Mouse (Mus musculus): ENCODE measurements around the gene Ptprc. TPM values are rescaled to one million over a fixed set of nuclear protein-coding genes. Genes with fewer than 3 reads are reported as not detected.

Gene Ptprc
- polyA plus RNA-seq, 1 experiment from 2014 or later = 6.5 TPM

DNA sequence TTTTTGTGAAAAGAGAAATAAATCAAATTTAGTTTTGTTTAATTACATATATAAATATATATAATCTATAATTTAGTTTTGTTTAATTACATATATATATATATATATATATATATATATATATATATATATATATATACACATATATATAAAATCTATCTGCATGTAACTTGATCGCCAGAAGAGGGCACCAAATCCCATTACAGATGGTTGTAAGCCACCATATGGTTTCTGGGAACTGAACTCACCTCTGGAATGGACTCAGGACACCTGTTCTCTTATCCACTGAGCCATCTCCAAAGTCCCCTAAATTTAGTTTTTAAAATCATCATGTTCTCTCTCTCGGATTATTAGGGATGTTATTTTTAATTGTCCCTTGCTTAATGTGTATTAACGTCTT lies 51.6 kb downstream of the Ptprc start:
- no peak overlapping the region for H3K4me3 ChIP-seq (replicated peaks; ENCODE audit: low read length)
- H3K4me1 ChIP-seq (ENCODE audit: control insufficient read depth, insufficient read depth, low read length) = no peaks in the 10 kb centered on the region
- H3K36me3 ChIP-seq (ENCODE audit: control insufficient read depth, insufficient read depth, low read length) = no peaks in the 10 kb centered on the region
- ATAC-seq (ENCODE audit: insufficient read depth, low FRiP score) = no peak
- no peaks in the 10 kb centered on the region for H3K9me3 ChIP-seq (replicated peaks; ENCODE audit: control insufficient read depth, low read length)
- no peak overlapping the region for H3K27ac ChIP-seq (ENCODE audit: low read length)
- no peak overlapping the region for H3K9ac ChIP-seq (ENCODE audit: low read length)
- H3K27me3 ChIP-seq (ENCODE audit: control insufficient read depth, insufficient read depth, low read length) = no peaks in the 10 kb centered on the region
- H3K4me2 ChIP-seq (ENCODE audit: low read depth, low read length) = no peak overlapping the region
- WGBS = 41% methylated on average over 3 of the region's 3 CpGs

DNA sequence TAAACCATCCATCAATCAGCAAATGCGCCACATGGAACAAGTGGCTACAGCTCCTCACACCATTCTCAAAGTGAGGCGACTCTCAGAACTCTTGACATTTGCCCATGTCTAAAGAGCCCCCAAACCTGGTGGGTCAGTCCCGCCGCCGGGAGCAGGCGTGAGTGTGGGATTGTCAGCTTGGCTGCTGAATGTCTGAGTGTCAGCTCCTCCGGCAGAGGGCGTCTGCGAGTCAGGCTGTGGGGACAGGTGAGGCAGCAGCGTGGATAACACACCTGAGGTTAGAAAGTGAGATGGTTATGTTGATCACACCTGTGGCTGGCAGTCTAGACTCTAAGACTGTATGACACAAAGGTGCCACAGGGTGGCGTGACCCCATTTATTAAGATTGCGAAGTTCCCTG lies 55.6 kb downstream of the Ptprc start:
- Histone ChIP-seq H3K9ac (ENCODE audit: low read length) (no peak overlapping the region), H3K27ac (ENCODE audit: low read length) (no peak overlapping the region), H3K4me1 (ENCODE audit: control insufficient read depth, insufficient read depth, low read length) (no peaks in the 10 kb centered on the region), H3K27me3 (ENCODE audit: control insufficient read depth, insufficient read depth, low read length) (no peaks in the 10 kb centered on the region), H3K4me2 (ENCODE audit: low read depth, low read length) (no peak overlapping the region), H3K9me3 (replicated peaks; ENCODE audit: control insufficient read depth, low read length) (no peaks in the 10 kb centered on the region), H3K4me3 (replicated peaks; ENCODE audit: low read length) (no peak overlapping the region), H3K36me3 (ENCODE audit: control insufficient read depth, insufficient read depth, low read length) (no peaks in the 10 kb centered on the region)
- WGBS = 57% methylated on average over 12 of the region's 12 CpGs
- no peak for ATAC-seq (ENCODE audit: insufficient read depth, low FRiP score)

DNA sequence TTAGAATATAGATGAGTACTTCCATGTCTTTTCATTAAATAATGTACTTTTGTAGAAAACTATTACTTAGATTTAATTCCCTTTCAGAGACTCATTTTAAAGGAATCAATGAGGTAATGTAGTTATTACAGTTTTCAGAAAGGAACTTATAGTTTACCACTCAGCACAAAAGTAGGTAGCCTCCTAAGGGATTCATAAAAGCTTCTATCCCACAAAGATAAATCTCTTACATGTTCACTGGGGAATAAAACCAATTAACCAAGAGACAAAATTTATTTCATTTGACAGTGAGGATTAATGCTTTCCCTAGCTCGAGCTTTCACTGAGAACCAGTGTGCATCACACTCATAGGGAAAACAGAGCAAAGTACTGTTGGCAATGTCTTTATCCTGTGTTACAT lies 82.3 kb downstream of the Ptprc start:
- WGBS = 62% methylated on average over 1 of the region's 1 CpGs
- no peaks in the 10 kb centered on the region for H3K27me3 ChIP-seq (ENCODE audit: control insufficient read depth, insufficient read depth, low read length)
- no peak for ATAC-seq (ENCODE audit: insufficient read depth, low FRiP score)
- H3K27ac ChIP-seq (ENCODE audit: low read length) = no peak overlapping the region
- H3K4me3 ChIP-seq (replicated peaks; ENCODE audit: low read length) = no peak overlapping the region
- no peaks in the 10 kb centered on the region for H3K4me1 ChIP-seq (ENCODE audit: control insufficient read depth, insufficient read depth, low read length)
- no peaks in the 10 kb centered on the region for H3K9me3 ChIP-seq (replicated peaks; ENCODE audit: control insufficient read depth, low read length)
- no peak overlapping the region for H3K4me2 ChIP-seq (ENCODE audit: low read depth, low read length)
- no peak overlapping the region for H3K9ac ChIP-seq (ENCODE audit: low read length)
- no peaks in the 10 kb centered on the region for H3K36me3 ChIP-seq (ENCODE audit: control insufficient read depth, insufficient read depth, low read length)

DNA sequence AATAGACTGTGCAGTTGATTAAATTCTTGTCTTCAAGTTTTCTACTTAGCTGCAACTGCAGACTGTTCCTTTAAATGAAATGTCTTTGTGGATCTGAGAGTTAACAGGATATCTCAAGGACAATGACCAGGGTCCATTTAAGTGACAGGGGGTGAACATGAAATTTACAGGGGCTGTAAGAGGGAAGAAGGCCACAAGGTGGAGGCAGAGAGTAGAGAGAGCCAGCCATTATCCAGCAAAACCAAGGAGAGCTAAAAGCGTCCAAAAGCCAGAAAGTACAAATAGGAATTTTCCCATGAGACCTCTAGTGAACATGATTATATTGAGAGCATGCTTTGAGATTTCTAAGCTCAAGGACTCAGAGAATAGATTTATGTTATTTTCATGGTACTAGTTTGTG lies 89.7 kb downstream of the Ptprc start:
- H3K4me2 ChIP-seq (ENCODE audit: low read depth, low read length) = no peak overlapping the region
- no peak for ATAC-seq (ENCODE audit: insufficient read depth, low FRiP score)
- WGBS = 6% methylated on average over 1 of the region's 1 CpGs
- no peak overlapping the region for H3K9ac ChIP-seq (ENCODE audit: low read length)
- no peak overlapping the region for H3K27ac ChIP-seq (ENCODE audit: low read length)
- no peak overlapping the region for H3K4me3 ChIP-seq (replicated peaks; ENCODE audit: low read length)
- no peaks in the 10 kb centered on the region for H3K36me3 ChIP-seq (ENCODE audit: control insufficient read depth, insufficient read depth, low read length)
- H3K9me3 ChIP-seq (replicated peaks; ENCODE audit: control insufficient read depth, low read length) = no peaks in the 10 kb centered on the region
- H3K4me1 ChIP-seq (ENCODE audit: control insufficient read depth, insufficient read depth, low read length) = no peaks in the 10 kb centered on the region
- no peaks in the 10 kb centered on the region for H3K27me3 ChIP-seq (ENCODE audit: control insufficient read depth, insufficient read depth, low read length)

DNA sequence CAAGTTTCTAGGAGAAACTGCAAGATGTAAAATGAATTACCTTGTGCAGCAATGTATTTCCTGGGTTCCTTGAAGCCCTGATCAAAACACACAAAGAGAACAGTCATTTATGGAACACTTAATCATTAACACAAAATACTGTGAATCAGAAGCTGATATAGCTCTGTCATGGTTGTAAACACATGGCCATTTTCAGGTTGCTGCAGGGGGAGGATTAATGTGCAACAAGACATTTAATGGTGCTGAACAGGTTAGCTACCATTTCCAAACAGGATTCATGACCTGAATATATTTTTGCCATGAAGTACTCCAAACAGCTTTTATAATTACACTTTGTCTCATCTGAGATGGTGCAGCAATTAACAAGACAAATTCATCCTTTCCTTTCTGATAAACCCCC lies 91.8 kb downstream of the Ptprc start:
- Histone ChIP-seq H3K27ac (ENCODE audit: low read length) (no peak overlapping the region), H3K4me3 (replicated peaks; ENCODE audit: low read length) (no peak overlapping the region), H3K36me3 (ENCODE audit: control insufficient read depth, insufficient read depth, low read length) (no peaks in the 10 kb centered on the region), H3K27me3 (ENCODE audit: control insufficient read depth, insufficient read depth, low read length) (no peaks in the 10 kb centered on the region), H3K9ac (ENCODE audit: low read length) (no peak overlapping the region), H3K9me3 (replicated peaks; ENCODE audit: control insufficient read depth, low read length) (no peaks in the 10 kb centered on the region), H3K4me1 (ENCODE audit: control insufficient read depth, insufficient read depth, low read length) (no peaks in the 10 kb centered on the region), H3K4me2 (ENCODE audit: low read depth, low read length) (no peak overlapping the region)
- ATAC-seq (ENCODE audit: insufficient read depth, low FRiP score) = no peak

DNA sequence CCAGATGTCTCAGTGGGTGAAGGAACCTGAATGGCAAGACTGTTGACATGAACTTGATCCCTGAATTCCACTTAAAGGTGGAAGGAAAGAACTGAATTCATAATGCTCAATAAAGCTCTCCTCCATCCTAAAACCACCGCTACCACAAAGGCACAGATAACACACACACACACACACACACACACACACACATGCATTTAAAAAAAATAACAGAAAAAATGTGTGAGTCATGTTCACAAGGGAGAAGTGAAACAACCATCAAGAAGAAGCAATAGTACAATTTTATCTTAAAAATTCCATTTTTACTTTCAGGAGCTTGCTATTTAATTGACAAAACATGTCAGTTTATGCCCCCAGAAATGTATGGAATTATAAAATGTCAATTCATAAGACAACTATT lies 95.2 kb downstream of the Ptprc start:
- 79% methylated on average over 1 of the region's 1 CpGs for WGBS
- no peak for ATAC-seq (ENCODE audit: insufficient read depth, low FRiP score)
- no peaks in the 10 kb centered on the region for H3K27me3 ChIP-seq (ENCODE audit: control insufficient read depth, insufficient read depth, low read length)

DNA sequence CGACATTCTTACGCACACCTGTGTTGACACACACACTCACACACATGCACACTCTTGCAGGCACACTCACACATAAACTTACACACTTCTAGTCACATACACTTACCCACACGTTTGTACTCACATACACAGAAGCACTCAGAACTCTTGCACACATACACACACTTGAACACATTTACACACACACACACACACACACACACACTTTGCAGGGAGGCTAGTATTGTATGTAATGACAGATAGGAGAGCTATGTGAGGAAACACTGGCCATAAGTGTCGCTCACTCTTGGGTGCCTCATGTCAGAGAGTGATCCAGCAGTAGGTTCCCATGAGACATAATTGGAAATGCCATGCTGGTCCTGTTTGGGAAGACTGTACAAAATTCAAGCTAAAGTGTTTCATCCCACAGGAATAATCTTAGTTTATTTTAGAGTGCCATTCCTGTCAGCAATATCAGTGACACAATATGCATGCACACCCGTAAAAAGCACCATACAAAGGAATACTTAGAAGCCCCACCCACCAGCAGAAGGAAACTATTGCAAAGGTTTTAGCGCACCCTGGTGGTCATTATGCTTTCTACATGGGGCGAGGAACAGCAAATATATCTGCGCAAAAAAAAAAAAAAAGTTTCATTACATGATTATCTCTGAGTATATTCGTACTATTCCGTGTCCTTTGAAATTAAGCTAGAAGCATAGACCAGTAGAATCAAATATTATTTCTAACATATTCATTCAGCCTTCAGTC lies 131.1 kb downstream of the Ptprc start:
- H3K9ac ChIP-seq (ENCODE audit: low read length) = no peak overlapping the region
- no peak overlapping the region for H3K27ac ChIP-seq (ENCODE audit: low read length)
- 34% methylated on average over 10 of the region's 10 CpGs for WGBS
- ATAC-seq (ENCODE audit: insufficient read depth, low FRiP score) = peak; percentile 72
- H3K9me3 ChIP-seq (replicated peaks; ENCODE audit: control insufficient read depth, low read length) = no peaks in the 10 kb centered on the region
- no peaks in the 10 kb centered on the region for H3K27me3 ChIP-seq (ENCODE audit: control insufficient read depth, insufficient read depth, low read length)
- H3K4me2 ChIP-seq (ENCODE audit: low read depth, low read length) = no peak overlapping the region
- H3K4me3 ChIP-seq (replicated peaks; ENCODE audit: low read length) = no peak overlapping the region
- H3K4me1 ChIP-seq (ENCODE audit: control insufficient read depth, insufficient read depth, low read length) = 0 out of 2 replicates have a peak, but pooled peaks cover 2% of the 10 kb centered on the region
- no peaks in the 10 kb centered on the region for H3K36me3 ChIP-seq (ENCODE audit: control insufficient read depth, insufficient read depth, low read length)

More for the DNA sequence above, 95.2 kb downstream of the Ptprc start:
- Histone ChIP-seq H3K4me2 (ENCODE audit: low read depth, low read length) (no peak overlapping the region), H3K36me3 (ENCODE audit: control insufficient read depth, insufficient read depth, low read length) (no peaks in the 10 kb centered on the region), H3K9me3 (replicated peaks; ENCODE audit: control insufficient read depth, low read length) (no peaks in the 10 kb centered on the region), H3K9ac (ENCODE audit: low read length) (no peak overlapping the region), H3K4me3 (replicated peaks; ENCODE audit: low read length) (no peak overlapping the region), H3K27ac (ENCODE audit: low read length) (no peak overlapping the region), H3K4me1 (ENCODE audit: control insufficient read depth, insufficient read depth, low read length) (no peaks in the 10 kb centered on the region)

DNA sequence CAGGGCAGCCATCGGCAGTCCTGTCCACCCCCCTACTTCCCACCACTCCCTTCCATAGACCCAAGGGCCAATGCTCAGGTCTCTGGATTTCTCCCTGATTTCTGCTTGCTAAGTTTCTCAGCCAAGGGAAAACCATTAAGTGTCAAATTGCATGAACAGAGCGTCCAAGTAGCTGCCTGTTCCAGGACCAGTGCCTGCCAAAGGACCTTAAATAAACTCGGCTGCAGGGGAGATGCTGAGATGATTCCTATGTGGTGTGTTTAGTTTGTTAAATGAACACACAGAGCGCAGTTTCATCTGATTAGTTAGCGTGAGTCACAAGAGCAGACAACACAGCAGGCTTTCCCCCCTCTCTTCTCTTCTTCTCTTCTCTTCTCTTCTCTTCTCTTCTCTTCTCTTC lies 135.0 kb downstream of the Ptprc start:
- H3K27ac ChIP-seq (ENCODE audit: low read length) = no peak overlapping the region
- whole genome bisulfite sequencing = 23% methylated on average over 5 of the region's 5 CpGs
- no peak for ATAC-seq (ENCODE audit: insufficient read depth, low FRiP score)

DNA sequence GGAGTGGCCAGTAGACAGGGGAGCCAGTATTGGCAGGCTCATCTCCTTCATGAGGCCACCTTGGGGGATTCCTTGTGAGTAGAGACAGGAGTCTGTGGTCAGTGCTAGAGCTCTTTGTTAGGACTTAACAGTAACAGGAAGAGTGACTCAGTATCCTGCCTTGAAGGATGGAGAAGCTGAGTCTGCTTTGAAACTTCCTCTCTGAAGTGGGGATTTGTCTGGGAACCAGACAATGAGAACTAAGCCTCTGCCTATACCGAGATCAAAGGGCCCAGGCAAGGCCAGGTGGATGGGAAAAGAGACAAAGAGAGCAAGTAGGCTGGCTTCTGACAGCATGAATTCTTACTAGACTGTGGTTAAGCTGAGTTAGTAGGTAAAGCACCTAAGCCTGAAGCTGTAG lies 136.3 kb downstream of the Ptprc start:
- WGBS = 23% methylated on average over 1 of the region's 1 CpGs
- no peak overlapping the region for H3K27ac ChIP-seq (ENCODE audit: low read length)
- no peaks in the 10 kb centered on the region for H3K9me3 ChIP-seq (replicated peaks; ENCODE audit: control insufficient read depth, low read length)
- no peaks in the 10 kb centered on the region for H3K27me3 ChIP-seq (ENCODE audit: control insufficient read depth, insufficient read depth, low read length)
- H3K4me1 ChIP-seq (ENCODE audit: control insufficient read depth, insufficient read depth, low read length) = 0 out of 2 replicates have a peak, but pooled peaks cover 2% of the 10 kb centered on the region
- H3K36me3 ChIP-seq (ENCODE audit: control insufficient read depth, insufficient read depth, low read length) = no peaks in the 10 kb centered on the region
- ATAC-seq (ENCODE audit: insufficient read depth, low FRiP score) = no peak
- no peak overlapping the region for H3K9ac ChIP-seq (ENCODE audit: low read length)
- H3K4me2 ChIP-seq (ENCODE audit: low read depth, low read length) = no peak overlapping the region
- no peak overlapping the region for H3K4me3 ChIP-seq (replicated peaks; ENCODE audit: low read length)

More for the DNA sequence above, 135.0 kb downstream of the Ptprc start:
- Histone ChIP-seq H3K4me2 (ENCODE audit: low read depth, low read length) (no peak overlapping the region), H3K9me3 (replicated peaks; ENCODE audit: control insufficient read depth, low read length) (no peaks in the 10 kb centered on the region), H3K36me3 (ENCODE audit: control insufficient read depth, insufficient read depth, low read length) (no peaks in the 10 kb centered on the region), H3K4me3 (replicated peaks; ENCODE audit: low read length) (no peak overlapping the region), H3K9ac (ENCODE audit: low read length) (no peak overlapping the region), H3K27me3 (ENCODE audit: control insufficient read depth, insufficient read depth, low read length) (no peaks in the 10 kb centered on the region), H3K4me1 (ENCODE audit: control insufficient read depth, insufficient read depth, low read length) (0 out of 2 replicates have a peak, but pooled peaks cover 2% of the 10 kb centered on the region)

All from stomach, embryonic 16.5 days (tissue).